Mouse (Mus musculus): Measurements from ENCODE around the gene Gm6502.
"Not testable (repeated sequence)": the region's sequence is repeated elsewhere in the genome, so short reads cannot be mapped to it uniquely, and the experiment has no call there.

Gm6502 gene

GRCm38 (mm10) chr5:94314135-94314534 is at the start of gene Gm6502:
TSS of gene Gm6502 (plus strand) at chr5:94314435.
- not testable (repeated sequence) for ATAC-seq (ENCODE audit: insufficient number of reproducible peaks, low FRiP score, low TSS enrichment)

- not testable (repeated sequence) for ATAC-seq (ENCODE audit: insufficient number of reproducible peaks, low FRiP score, low TSS enrichment)
These were observed 7.5 kb upstream of the Gm6502 start, which contains the start of gene A430089I19Rik for GRCm38 (mm10) chr5:94306696-94307095. TSS of gene A430089I19Rik (minus strand) at chr5:94306796.

GRCm38 (mm10) chr5:94339449-94339848 is 25.2 kb downstream of the Gm6502 start, which contains the start of gene AA792892:
TSS of gene AA792892 (plus strand) at chr5:94339749.
- ATAC-seq (ENCODE audit: insufficient number of reproducible peaks, low FRiP score, low TSS enrichment): not testable (repeated sequence)

Data from cerebellum, adult (tissue).